Mouse (Mus musculus) lung, postnatal 0 days (tissue): ENCODE data around the gene Primpol. TPM values are rescaled to one million over a fixed set of nuclear protein-coding genes. Genes with fewer than 3 reads are reported as not detected.

Experiments used
- ATAC-seq: fragments of 200-750 bp; cut with Nextera tagmentation; 2 replicates; pipeline ENCODE4 v1.8.0; 2017; ENCODE audit warnings: moderate library complexity
- DNase-seq: peaks from one replicate; pipeline ENCODE4 v3.0.0-alpha.2; 2016; ENCODE audit warnings: low spot score
- H3K27ac ChIP-seq: fragments of 300-500 bp; sonication (generic); 2 replicates; pipeline ENCODE4 v1.5.1; 2014; ENCODE audit warnings: antibody characterized with exemption, mild to moderate bottlenecking, low read length, mixed read lengths
- H3K27me3 ChIP-seq: fragments of 300-500 bp; sonication (generic); replicated peaks from 2 replicates; pipeline ENCODE4 v1.6.1; 2014; ENCODE audit warnings: low read length, mixed read lengths; ENCODE audit not compliant: insufficient read depth
- H3K36me3 ChIP-seq: fragments of 300-500 bp; sonication (generic); 2 replicates; pipeline ENCODE4 v1.6.1; 2014; ENCODE audit warnings: low read length, mixed read lengths; ENCODE audit not compliant: insufficient read depth
- H3K4me1 ChIP-seq: fragments of 300-500 bp; sonication (generic); 2 replicates; pipeline ENCODE4 v1.6.1; 2014; ENCODE audit warnings: antibody characterized with exemption, low read depth, low read length, mixed read lengths; ENCODE audit not compliant: insufficient read depth
- H3K4me2 ChIP-seq: fragments of 300-500 bp; sonication (generic); replicated peaks from 2 replicates; pipeline ENCODE4 v1.6.1; 2014; ENCODE audit warnings: low read depth, mild to moderate bottlenecking, low read length, moderate library complexity, mixed read lengths
- H3K4me3 ChIP-seq: fragments of 300-500 bp; sonication (generic); 2 replicates; pipeline ENCODE4 v1.5.1; 2014; ENCODE audit warnings: low read depth, low read length
- H3K9ac ChIP-seq: fragments of 300-500 bp; sonication (generic); replicated peaks from 2 replicates; pipeline ENCODE4 v1.6.1; 2014; ENCODE audit warnings: low read depth, mild to moderate bottlenecking
- H3K9me3 ChIP-seq: fragments of 300-500 bp; sonication (generic); 2 replicates; pipeline ENCODE4 v1.6.1; 2016; ENCODE audit warnings: low read length, mixed read lengths
- CTCF ChIP-seq: IDR thresholded peaks from 2 replicates; pipeline ENCODE4 v1.5.1; 2016; ENCODE audit warnings: antibody characterized with exemption, mild to moderate bottlenecking
- EP300 ChIP-seq: IDR thresholded peaks from 2 replicates; pipeline ENCODE4 v1.6.1; 2016; ENCODE audit warnings: antibody characterized with exemption, mild to moderate bottlenecking, control low read depth
- WGBS: fragments of 180-500 bp; shearing (Covaris S2); extraction: QIAGEN DNeasy Blood & Tissue Kit; methylation state at CpG from one replicate; pipeline ENCODE4 v1.1.7; 2014; 5-methylcytosine and 5-hydroxymethylcytosine counted together
- polyA plus RNA-seq: library from polyadenylated mRNA; unstranded; fragments of >200 nt; fragmentation: Nextera tagmentation; extraction: Ambion mirVana; gene quantifications from 2 replicates; pipeline ENCODE4 v1.2.1, GENCODE M21; 2015

The Primpol gene
- polyA plus RNA-seq, 1 experiment from 2014 or later = 3.7 TPM

- no peak overlapping the region for H3K4me2 ChIP-seq
- no peak overlapping the region for H3K27ac ChIP-seq
- no peaks in the 10 kb centered on the region for H3K27me3 ChIP-seq
- no peak for ATAC-seq
- no peaks in the 10 kb centered on the region for H3K4me1 ChIP-seq
- H3K4me3 ChIP-seq = no peak overlapping the region
- peaks cover 4% of the 10 kb centered on the region; the same call in 1 of the 2 replicates for H3K36me3 ChIP-seq
- no peak for TF ChIP-seq EP300
- no peak for TF ChIP-seq CTCF
- H3K9ac ChIP-seq = no peak overlapping the region
- WGBS = 86% methylated on average over 8 of the region's 8 CpGs
- DNase-seq = no peak
- H3K9me3 ChIP-seq = no peaks in the 10 kb centered on the region
Observed at GRCm38 (mm10) chr8:46611557-46611956, 5.5 kb downstream of the Primpol start.

DNA sequence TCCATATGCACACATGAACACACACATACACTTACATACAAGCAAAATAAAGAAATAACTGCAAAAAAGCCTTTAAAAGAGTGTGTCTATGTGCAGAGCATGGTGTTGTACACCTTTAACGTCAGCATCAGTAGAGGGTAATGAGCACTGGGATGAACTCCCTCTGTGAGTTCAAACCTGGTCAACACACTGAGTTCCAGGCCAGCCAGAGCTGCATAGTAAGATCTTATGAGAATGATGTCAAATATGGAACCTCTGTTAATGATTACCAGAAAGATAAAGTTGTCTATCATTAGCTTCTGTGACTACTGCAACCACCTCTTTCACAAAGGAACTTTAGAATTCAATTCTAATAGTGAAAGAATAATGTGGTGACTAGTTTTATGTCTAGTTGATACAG lies 10.1 kb downstream of the Primpol start:
- WGBS = 82% methylated on average over 1 of the region's 1 CpGs
- DNase-seq (no peak), ATAC-seq (no peak)
- Histone ChIP-seq H3K9me3 (no peaks in the 10 kb centered on the region), H3K4me1 (no peaks in the 10 kb centered on the region), H3K9ac (no peak overlapping the region), H3K4me3 (no peak overlapping the region), H3K27me3 (no peaks in the 10 kb centered on the region), H3K27ac (no peak overlapping the region), H3K36me3 (peaks cover 8% of the 10 kb centered on the region; the same call in 1 of the 2 replicates), H3K4me2 (no peak overlapping the region)
- TF ChIP-seq EP300 = no peak
- TF ChIP-seq CTCF = no peak

GRCm38 (mm10) chr8:46603587-46603986 lies 13.4 kb downstream of the Primpol start:
- Histone ChIP-seq H3K4me3 (no peak overlapping the region), H3K36me3 (peaks cover 4% of the 10 kb centered on the region; the same call in 1 of the 2 replicates), H3K27ac (no peak overlapping the region), H3K4me2 (no peak overlapping the region), H3K9ac (no peak overlapping the region), H3K9me3 (no peaks in the 10 kb centered on the region), H3K27me3 (no peaks in the 10 kb centered on the region), H3K4me1 (no peaks in the 10 kb centered on the region)
- DNase-seq (no peak), ATAC-seq (no peak)
- TF ChIP-seq EP300 (no peak), CTCF (no peak)
- 94% methylated on average over 5 of the region's 5 CpGs for WGBS

GRCm38 (mm10) chr8:46600959-46601707 lies 15.9 kb downstream of the Primpol start:
- no peak overlapping the region for H3K27ac ChIP-seq

GRCm38 (mm10) chr8:46599314-46599904 lies 17.6 kb downstream of the Primpol start:
- TF ChIP-seq CTCF = no peak
- no peak for TF ChIP-seq EP300
- no peak for ATAC-seq
- Histone ChIP-seq H3K36me3 (no peaks in the 10 kb centered on the region), H3K27me3 (no peaks in the 10 kb centered on the region), H3K27ac (no peak overlapping the region), H3K4me1 (no peaks in the 10 kb centered on the region), H3K4me2 (no peak overlapping the region), H3K9ac (no peak overlapping the region), H3K4me3 (no peak overlapping the region), H3K9me3 (no peaks in the 10 kb centered on the region)
- 75% methylated on average over 7 of the region's 7 CpGs for WGBS
- DNase-seq = no peak

More at GRCm38 (mm10) chr8:46600959-46601707, 15.9 kb downstream of the Primpol start:
- H3K4me1 ChIP-seq = no peaks in the 10 kb centered on the region
- no peaks in the 10 kb centered on the region for H3K9me3 ChIP-seq
- no peak for ATAC-seq
- H3K36me3 ChIP-seq = peaks cover 4% of the 10 kb centered on the region; the same call in 1 of the 2 replicates
- DNase-seq = no peak
- no peak overlapping the region for H3K9ac ChIP-seq
- no peak overlapping the region for H3K4me2 ChIP-seq
- H3K27me3 ChIP-seq = no peaks in the 10 kb centered on the region
- no peak overlapping the region for H3K4me3 ChIP-seq
- WGBS = 53% methylated on average over 10 of the region's 10 CpGs
- TF ChIP-seq CTCF = no peak
- TF ChIP-seq EP300 = no peak

- DNase-seq (no peak), ATAC-seq (no peak)
- Histone ChIP-seq H3K4me1 (no peaks in the 10 kb centered on the region), H3K27ac (no peak overlapping the region), H3K9ac (no peak overlapping the region), H3K27me3 (no peaks in the 10 kb centered on the region), H3K4me2 (no peak overlapping the region), H3K9me3 (no peaks in the 10 kb centered on the region), H3K4me3 (no peak overlapping the region), H3K36me3 (no peaks in the 10 kb centered on the region)
- 92% methylated on average over 5 of the region's 5 CpGs for WGBS
- TF ChIP-seq EP300 (no peak), CTCF (no peak)
Observed at GRCm38 (mm10) chr8:46598753-46599152, 18.3 kb downstream of the Primpol start.
